Mouse (Mus musculus) intestine, postnatal 0 days (tissue): Measurements from ENCODE around the gene Nckap5l. TPM values are rescaled to one million over a fixed set of nuclear protein-coding genes. Genes with fewer than 3 reads are reported as not detected.

ENCODE experiments used
- ATAC-seq: fragments of 200-750 bp; cut with Nextera tagmentation; 2 replicates; pipeline ENCODE4 v1.8.0; 2017; ENCODE audit warnings: mild to moderate bottlenecking, moderate TSS enrichment, moderate library complexity
- H3K27ac ChIP-seq: fragments of 300-500 bp; sonication (generic); 2 replicates; pipeline ENCODE4 v1.5.1; 2014; ENCODE audit warnings: mild to moderate bottlenecking, low read depth, low read length, moderate library complexity
- H3K27me3 ChIP-seq: fragments of 300-500 bp; sonication (generic); replicated peaks from 2 replicates; pipeline ENCODE4 v1.6.1; 2014; ENCODE audit warnings: low read length, mixed read lengths; ENCODE audit not compliant: control insufficient read depth, insufficient read depth
- H3K36me3 ChIP-seq: fragments of 300-500 bp; sonication (generic); 2 replicates; pipeline ENCODE4 v1.6.1; 2014; ENCODE audit warnings: mild to moderate bottlenecking, moderate library complexity; ENCODE audit not compliant: control insufficient read depth, insufficient read depth
- H3K4me1 ChIP-seq: fragments of 300-500 bp; sonication (generic); replicated peaks from 2 replicates; pipeline ENCODE4 v1.6.1; 2014; ENCODE audit warnings: antibody characterized with exemption, low read length, mixed read lengths; ENCODE audit not compliant: control insufficient read depth, insufficient read depth
- H3K4me2 ChIP-seq: fragments of 300-500 bp; sonication (generic); replicated peaks from 2 replicates; pipeline ENCODE4 v1.6.1; 2014; ENCODE audit warnings: low read depth, mild to moderate bottlenecking, moderate library complexity
- H3K4me3 ChIP-seq: fragments of 300-500 bp; sonication (generic); 2 replicates; pipeline ENCODE4 v1.5.1; 2014; ENCODE audit warnings: low read depth, low read length
- H3K9ac ChIP-seq: fragments of 300-500 bp; sonication (generic); 2 replicates; pipeline ENCODE4 v1.6.1; 2014; ENCODE audit warnings: mild to moderate bottlenecking, low read depth, low read length
- H3K9me3 ChIP-seq: fragments of 300-500 bp; sonication (generic); 2 replicates; pipeline ENCODE4 v1.6.1; 2016; ENCODE audit warnings: mixed run types; ENCODE audit not compliant: control insufficient read depth
- CTCF ChIP-seq: sonication (generic); IDR thresholded peaks from 2 replicates; pipeline ENCODE4 v1.5.1; 2016; ENCODE audit warnings: low read depth, mild to moderate bottlenecking, control low read depth, antibody characterized with exemption, moderate library complexity
- WGBS: fragments of 180-500 bp; shearing (Covaris S2); extraction: QIAGEN DNeasy Blood & Tissue Kit; methylation state at CpG from one replicate; pipeline ENCODE4 v1.1.7; 2014; 5-methylcytosine and 5-hydroxymethylcytosine counted together
- polyA plus RNA-seq: library from polyadenylated mRNA; unstranded; fragments of >200 nt; fragmentation: Nextera tagmentation; extraction: Ambion mirVana; gene quantifications from 2 replicates; pipeline ENCODE4 v1.2.1, GENCODE M21; 2015

The Nckap5l gene
- polyA plus RNA-seq, 1 experiment from 2014 or later, result 2.1 TPM

DNA sequence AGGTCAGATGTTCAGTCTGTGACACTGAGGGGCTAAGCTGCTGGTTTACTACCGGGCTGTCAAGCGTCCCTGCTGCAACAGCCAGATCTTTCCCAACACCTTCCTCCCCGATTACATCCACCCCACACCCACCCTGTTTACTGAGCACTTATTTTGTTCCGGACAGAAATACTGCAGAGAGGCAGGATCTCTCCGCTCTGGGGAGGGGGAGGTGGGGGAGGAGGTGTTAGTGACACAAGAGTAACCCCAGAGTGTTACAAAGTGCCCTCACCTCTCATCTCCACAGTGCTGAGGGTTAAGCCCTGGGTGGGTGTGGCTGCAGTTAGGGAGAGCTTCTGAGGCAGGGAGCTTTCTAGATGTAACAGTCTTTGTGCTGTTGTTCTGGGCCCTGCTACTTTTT lies 42.8 kb upstream of the Nckap5l start:
- TF ChIP-seq CTCF, result no peak
- ATAC-seq, result no peak

DNA sequence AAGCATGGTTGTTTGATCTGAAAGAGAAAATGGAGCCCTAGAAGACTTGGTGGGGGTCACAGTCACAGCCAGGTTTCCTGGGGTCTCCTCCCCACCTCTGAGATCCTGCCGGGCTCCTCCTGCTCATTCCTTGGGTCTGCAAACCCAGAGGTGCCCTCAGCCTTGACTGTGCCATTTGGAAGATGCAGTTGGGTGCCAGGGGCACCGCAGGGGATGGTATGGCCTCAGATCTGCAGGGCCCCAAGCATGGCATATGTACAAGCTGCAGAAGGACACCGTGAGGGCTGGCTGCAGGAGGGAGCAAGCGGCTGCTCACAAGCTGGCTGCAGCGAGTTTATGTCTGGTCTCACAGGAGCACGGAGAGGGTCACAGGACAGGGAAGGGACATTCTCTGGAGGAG lies 42.2 kb upstream of the Nckap5l start:
- Histone ChIP-seq H3K36me3 (no peaks in the 10 kb centered on the region), H3K4me1 (no peaks in the 10 kb centered on the region), H3K27ac (no peak overlapping the region), H3K9ac (no peak overlapping the region), H3K27me3 (no peaks in the 10 kb centered on the region; the same call in 1 of the 2 replicates), H3K9me3 (no peaks in the 10 kb centered on the region), H3K4me2 (no peak overlapping the region), H3K4me3 (no peak overlapping the region)
- TF ChIP-seq CTCF, result no peak
- WGBS, result 52% methylated on average over 6 of the region's 6 CpGs
- no peak for ATAC-seq

More for the DNA sequence above, 42.8 kb upstream of the Nckap5l start:
- no peak overlapping the region for H3K27ac ChIP-seq
- H3K4me3 ChIP-seq, result no peak overlapping the region
- H3K9me3 ChIP-seq, result no peaks in the 10 kb centered on the region
- no peaks in the 10 kb centered on the region for H3K36me3 ChIP-seq
- no peak overlapping the region for H3K9ac ChIP-seq
- no peak overlapping the region for H3K4me2 ChIP-seq
- WGBS, result 31% methylated on average over 5 of the region's 5 CpGs
- no peaks in the 10 kb centered on the region; the same call in 1 of the 2 replicates for H3K27me3 ChIP-seq
- no peaks in the 10 kb centered on the region for H3K4me1 ChIP-seq

DNA sequence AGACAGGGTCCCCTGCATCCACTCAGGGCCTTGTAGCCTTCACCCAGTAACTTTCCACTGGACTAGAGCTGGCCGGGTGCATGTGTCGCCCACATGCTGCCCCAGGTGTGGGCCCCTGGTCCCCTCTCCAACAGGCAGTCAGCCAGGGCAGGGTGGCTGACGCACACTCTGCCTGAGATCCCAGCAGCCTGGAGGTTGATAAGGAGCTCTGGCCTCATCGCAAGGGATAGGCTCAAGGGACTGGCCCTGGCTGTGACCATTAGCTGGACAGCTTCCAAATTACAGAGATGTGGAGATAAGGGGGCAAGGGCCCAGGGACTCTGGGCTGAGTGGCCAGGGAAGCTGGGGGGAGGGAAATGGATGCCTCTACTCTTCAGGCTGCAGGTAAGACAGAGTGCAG lies 41.2 kb upstream of the Nckap5l start:
- Histone ChIP-seq H3K9me3 (no peaks in the 10 kb centered on the region), H3K27me3 (no peaks in the 10 kb centered on the region; the same call in 1 of the 2 replicates), H3K4me1 (no peaks in the 10 kb centered on the region), H3K9ac (no peak overlapping the region), H3K4me2 (no peak overlapping the region), H3K27ac (no peak overlapping the region), H3K4me3 (no peak overlapping the region), H3K36me3 (no peaks in the 10 kb centered on the region)
- no peak for TF ChIP-seq CTCF
- 34% methylated on average over 4 of the region's 4 CpGs for WGBS
- ATAC-seq, result no peak

DNA sequence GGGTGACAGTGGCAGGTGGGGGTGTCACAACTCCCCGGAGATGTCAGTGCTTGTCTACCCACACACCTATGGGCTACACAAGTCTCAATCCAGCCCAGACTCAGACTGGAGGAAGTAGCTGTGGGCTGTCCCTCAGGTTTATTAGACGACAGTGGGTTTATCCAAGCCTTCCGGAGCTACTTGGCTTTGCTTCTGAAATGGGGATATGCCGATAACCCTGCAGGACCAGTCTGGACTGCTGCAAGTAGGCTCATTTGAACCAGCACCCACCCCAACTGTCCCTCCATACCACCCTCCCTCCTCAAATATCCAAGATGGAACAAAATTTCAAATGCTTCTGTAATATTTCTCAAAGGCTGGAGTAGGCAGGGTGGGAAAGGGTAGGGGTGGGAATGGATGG lies 40.8 kb upstream of the Nckap5l start:
- Histone ChIP-seq H3K27me3 (no peaks in the 10 kb centered on the region; the same call in 1 of the 2 replicates), H3K4me1 (no peaks in the 10 kb centered on the region), H3K36me3 (no peaks in the 10 kb centered on the region), H3K9ac (no peak overlapping the region), H3K4me3 (no peak overlapping the region), H3K9me3 (no peaks in the 10 kb centered on the region), H3K27ac (no peak overlapping the region), H3K4me2 (no peak overlapping the region)
- no peak for ATAC-seq
- 54% methylated on average over 4 of the region's 4 CpGs for WGBS
- TF ChIP-seq CTCF, result no peak

DNA sequence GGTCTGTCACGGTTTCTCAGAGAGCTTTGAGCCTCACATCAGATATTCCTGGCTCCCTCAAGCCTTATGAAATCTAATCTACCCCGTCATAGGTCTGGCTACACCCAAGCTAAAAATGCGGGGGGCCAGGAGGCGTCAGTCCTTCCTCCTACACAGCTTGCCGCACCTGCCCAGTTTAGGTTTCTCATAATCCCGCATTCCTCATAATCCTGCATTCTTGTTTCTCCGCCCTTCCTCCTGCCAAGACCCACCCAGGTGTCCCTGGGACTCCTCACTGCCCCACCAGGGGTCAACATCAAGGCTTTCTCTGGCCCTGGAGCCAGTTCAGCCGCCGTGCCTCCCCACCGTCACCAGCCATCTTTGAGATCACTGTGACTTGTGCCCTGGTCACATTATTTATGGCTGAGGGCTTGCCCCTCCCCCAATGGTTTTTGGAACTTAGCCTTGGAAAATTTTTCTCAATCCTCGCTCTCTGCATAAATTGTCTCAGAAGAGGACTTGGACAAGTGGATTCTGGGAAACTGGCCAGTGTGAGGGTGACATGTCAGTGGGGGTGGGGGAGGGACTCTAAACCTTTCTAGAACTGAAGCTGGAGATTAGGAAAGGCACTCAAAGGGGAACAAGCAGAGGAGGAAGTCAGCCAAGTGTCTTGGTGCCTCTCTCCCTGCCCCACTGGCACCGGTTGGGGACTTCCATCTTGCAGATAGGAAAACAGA lies 40.1 kb upstream of the Nckap5l start:
- Histone ChIP-seq H3K4me1 (no peaks in the 10 kb centered on the region), H3K27ac (no peak overlapping the region), H3K4me3 (no peak overlapping the region), H3K36me3 (no peaks in the 10 kb centered on the region), H3K27me3 (no peaks in the 10 kb centered on the region; the same call in 1 of the 2 replicates), H3K9ac (no peak overlapping the region), H3K9me3 (no peaks in the 10 kb centered on the region), H3K4me2 (no peak overlapping the region)
- no peak for TF ChIP-seq CTCF
- ATAC-seq, result no peak
- 40% methylated on average over 12 of the region's 12 CpGs for WGBS

DNA sequence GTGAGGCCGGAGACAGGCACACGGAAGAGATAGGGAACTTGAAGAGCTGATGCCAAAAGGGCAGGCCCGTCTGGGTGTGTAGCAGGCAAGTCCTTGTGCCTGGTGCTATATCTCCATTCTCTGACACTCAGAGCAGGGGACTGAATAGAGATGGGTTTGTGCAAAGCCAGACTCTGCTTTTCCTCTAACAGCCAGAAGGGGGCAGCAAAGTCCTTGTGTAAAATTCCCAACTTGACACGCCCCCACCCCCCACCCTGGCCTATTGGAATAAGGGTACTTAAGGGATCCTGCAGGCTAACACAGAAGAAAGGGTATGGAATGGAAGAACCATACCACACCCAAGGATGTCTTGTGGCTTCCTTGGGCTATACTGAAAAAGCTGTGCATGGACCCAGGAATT lies 39.5 kb upstream of the Nckap5l start:
- peak; percentile 84 for TF ChIP-seq CTCF
- H3K27me3 ChIP-seq, result no peaks in the 10 kb centered on the region; the same call in 1 of the 2 replicates
- no peak overlapping the region for H3K4me3 ChIP-seq
- H3K4me2 ChIP-seq, result no peak overlapping the region
- H3K27ac ChIP-seq, result no peak overlapping the region
- H3K36me3 ChIP-seq, result no peaks in the 10 kb centered on the region
- no peaks in the 10 kb centered on the region for H3K4me1 ChIP-seq
- no peaks in the 10 kb centered on the region for H3K9me3 ChIP-seq
- ATAC-seq, result peak; percentile 27; the same call in 1 of the 2 replicates
- 11% methylated on average over 4 of the region's 4 CpGs for WGBS
- H3K9ac ChIP-seq, result no peak overlapping the region
